Mouse (Mus musculus): ENCODE results near the gene Mat2b.
A peak's percentile ranks its signal among the peaks of the same experiment; 100 is the strongest.
"Not testable (repeated sequence)": the region's sequence is repeated elsewhere in the genome, so short reads cannot be mapped to it uniquely, and the experiment has no call there.

Gene Mat2b

GRCm38 (mm10) chr11:40695103-40695502, at the start of gene Mat2b:
Gene Mat2b, minus strand, starts transcription at chr11:40695203.
- no peak for DNase-seq

- no peak for DNase-seq
Measured at GRCm38 (mm10) chr11:40744348-40744747, 49.3 kb upstream of the Mat2b start.

- DNase-seq, result no peak
Measured at GRCm38 (mm10) chr11:40741605-40742262, 46.7 kb upstream of the Mat2b start.

- DNase-seq, result no peak
Measured at GRCm38 (mm10) chr11:40737369-40737768, 42.4 kb upstream of the Mat2b start.

- DNase-seq, result peak; percentile 34
Measured at GRCm38 (mm10) chr11:40734251-40734752, 39.3 kb upstream of the Mat2b start.

GRCm38 (mm10) chr11:40733339-40734174, 38.6 kb upstream of the Mat2b start, which contains the start of the genes Hmmr and Nudcd2:
Gene Hmmr, minus strand, starts transcription at chr11:40733422.
Gene Nudcd2, plus strand, starts transcription at chr11:40733667.
- peak; percentile 99 for DNase-seq

- DNase-seq, result no peak
Measured at GRCm38 (mm10) chr11:40732997-40733338, 38.0 kb upstream of the Mat2b start.

GRCm38 (mm10) chr11:40718324-40718723, 23.3 kb upstream of the Mat2b start:
- DNase-seq, result no peak

GRCm38 (mm10) chr11:40715524-40715923, 20.5 kb upstream of the Mat2b start:
- DNase-seq, result peak; percentile 8

GRCm38 (mm10) chr11:40713858-40714257, 18.9 kb upstream of the Mat2b start:
- DNase-seq, result no peak

GRCm38 (mm10) chr11:40709899-40710298, 14.9 kb upstream of the Mat2b start:
- not testable (repeated sequence) for DNase-seq

- DNase-seq, result peak; percentile 81
Measured at GRCm38 (mm10) chr11:40694311-40695087, 504 bp downstream of the Mat2b start.

- peak; percentile 65 for DNase-seq
Measured at GRCm38 (mm10) chr11:40693366-40693951, 1.5 kb downstream of the Mat2b start.

- DNase-seq, result peak; percentile 97
Measured at GRCm38 (mm10) chr11:40692511-40693365, 2.3 kb downstream of the Mat2b start.

- DNase-seq, result no peak
Measured at GRCm38 (mm10) chr11:40692101-40692509, 2.9 kb downstream of the Mat2b start.

GRCm38 (mm10) chr11:40690444-40691127, 4.4 kb downstream of the Mat2b start:
- DNase-seq, result no peak

- no peak for DNase-seq
Measured at GRCm38 (mm10) chr11:40683295-40683694, 11.7 kb downstream of the Mat2b start.

GRCm38 (mm10) chr11:40682456-40682855, 12.5 kb downstream of the Mat2b start:
- DNase-seq, result no peak

GRCm38 (mm10) chr11:40677169-40677568, 17.8 kb downstream of the Mat2b start:
- no peak for DNase-seq

- DNase-seq, result no peak
Measured at GRCm38 (mm10) chr11:40675014-40675730, 19.8 kb downstream of the Mat2b start.

Data from retina, postnatal 1 day (tissue).